Mouse (Mus musculus): ENCODE data around the gene Otud4. TPM values are rescaled to one million over a fixed set of nuclear protein-coding genes. Genes with fewer than 3 reads are reported as not detected.
"Not testable (repeated sequence)": the region's sequence is repeated elsewhere in the genome, so short reads cannot be mapped to it uniquely, and the experiment has no call there.

Gene Otud4
- total RNA-seq (2015; ENCODE audit: low replicate concordance) (14.8 and 15.6 TPM in 2 replicates), total RNA-seq (2017; ENCODE audit: low replicate concordance) (21.6 and 23.8 TPM in 2 replicates)

DNA sequence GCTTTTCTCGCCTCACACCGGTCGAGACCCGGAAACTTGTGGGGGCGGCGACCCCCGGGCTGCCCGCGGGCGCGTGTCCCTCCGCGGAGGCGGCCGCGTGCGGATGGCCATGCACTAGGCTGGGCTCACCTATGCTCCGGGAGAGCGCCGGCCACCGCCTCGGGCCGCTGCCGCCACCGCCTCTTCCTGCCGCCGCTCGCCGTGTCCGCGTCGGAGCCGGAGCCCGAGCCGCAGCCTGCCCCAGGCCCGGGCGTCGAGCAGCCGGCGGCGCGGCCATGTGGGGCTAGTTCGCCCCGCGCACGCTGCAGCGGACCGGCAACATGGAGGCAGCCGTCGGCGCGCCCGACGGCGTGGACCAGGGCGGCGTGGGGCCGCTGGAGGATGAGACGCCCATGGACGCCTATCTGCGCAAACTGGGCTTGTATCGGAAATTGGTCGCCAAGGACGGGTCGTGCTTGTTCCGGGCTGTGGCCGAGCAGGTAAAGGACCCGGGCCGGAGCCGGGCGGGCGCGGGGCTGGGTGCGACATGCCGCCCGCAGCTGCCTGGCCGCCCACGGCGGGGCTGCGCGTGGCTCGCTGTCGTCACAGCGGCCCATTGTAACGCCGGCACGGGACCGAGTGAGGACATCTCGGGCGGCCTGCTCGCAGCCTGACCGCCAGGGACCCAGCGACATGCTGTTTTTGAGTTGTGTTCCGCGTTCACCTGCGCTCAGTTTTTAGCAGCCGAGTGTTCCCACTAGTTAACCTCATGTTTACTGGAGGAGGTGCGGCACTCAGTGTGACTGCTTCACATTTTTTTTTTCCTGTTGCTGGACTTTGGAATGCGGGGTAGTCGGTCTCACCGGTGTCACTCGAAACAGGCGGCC, at the start of gene Otud4:
TSS of gene Otud4 (plus strand) at position 33 of the 866 bp plus-strand sequence.
- ATAC-seq (replicated peaks; ENCODE audit: low FRiP score, poor library complexity, severe bottlenecking), result peak; percentile 50

DNA sequence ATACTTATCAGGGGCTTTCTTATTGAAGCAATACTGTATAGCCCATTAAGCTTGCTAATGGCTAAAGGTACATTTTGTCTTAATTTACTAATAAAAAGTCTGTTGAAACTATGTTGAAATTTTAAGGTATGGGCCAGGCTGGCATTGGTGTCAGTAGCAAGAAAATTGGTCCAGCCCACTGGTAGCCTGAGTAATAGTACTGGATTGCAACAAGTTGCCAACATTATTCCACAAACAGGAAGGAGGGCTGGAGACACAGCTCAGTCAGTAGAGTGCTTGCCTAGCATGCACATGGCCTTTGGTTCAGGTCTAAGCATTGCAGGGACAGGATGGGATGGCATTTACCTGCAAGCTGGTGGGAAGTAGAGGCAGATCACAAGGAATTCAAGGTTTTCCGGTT, 38.5 kb upstream of the Otud4 start:
- ATAC-seq (replicated peaks; ENCODE audit: low FRiP score, poor library complexity, severe bottlenecking), result no peak

DNA sequence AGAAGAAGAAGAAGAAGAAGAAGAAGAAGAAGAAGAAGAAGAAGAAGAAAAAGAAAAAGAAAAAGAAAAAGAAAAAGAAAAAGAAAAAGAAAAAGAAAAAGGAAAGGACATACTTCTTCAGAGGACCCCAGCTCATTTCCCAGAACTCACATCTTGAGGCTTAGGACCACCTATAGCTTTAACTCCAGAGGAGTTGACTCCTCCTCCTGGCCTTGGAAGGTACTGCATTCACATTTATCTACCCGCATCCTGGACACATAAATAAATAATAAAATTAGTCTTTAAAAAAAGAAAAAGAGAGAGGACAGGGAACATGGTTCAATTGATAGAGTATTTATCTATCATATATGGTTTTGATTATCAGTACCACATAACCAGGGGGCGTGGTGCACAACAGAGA, 36.2 kb upstream of the Otud4 start:
- not testable (repeated sequence) for ATAC-seq (replicated peaks; ENCODE audit: low FRiP score, poor library complexity, severe bottlenecking)

DNA sequence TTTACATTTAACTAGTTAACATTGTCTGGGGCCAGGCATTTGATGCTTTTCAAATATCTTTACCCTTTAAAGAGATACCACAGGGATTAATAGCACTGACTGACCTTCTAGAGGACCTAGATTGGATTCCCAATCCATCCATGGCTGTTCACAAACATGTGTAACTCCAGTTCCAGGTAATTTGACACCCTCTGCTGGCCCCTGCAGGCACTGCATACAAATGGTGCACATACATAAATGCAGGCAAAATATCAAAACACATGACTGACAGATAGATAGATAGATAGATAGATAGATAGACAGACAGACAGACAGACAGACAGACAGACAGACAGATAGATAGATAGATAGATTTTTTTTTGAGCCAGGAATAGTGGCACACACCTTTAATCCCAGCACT, 33.2 kb upstream of the Otud4 start:
- no peak for ATAC-seq (replicated peaks; ENCODE audit: low FRiP score, poor library complexity, severe bottlenecking)

DNA sequence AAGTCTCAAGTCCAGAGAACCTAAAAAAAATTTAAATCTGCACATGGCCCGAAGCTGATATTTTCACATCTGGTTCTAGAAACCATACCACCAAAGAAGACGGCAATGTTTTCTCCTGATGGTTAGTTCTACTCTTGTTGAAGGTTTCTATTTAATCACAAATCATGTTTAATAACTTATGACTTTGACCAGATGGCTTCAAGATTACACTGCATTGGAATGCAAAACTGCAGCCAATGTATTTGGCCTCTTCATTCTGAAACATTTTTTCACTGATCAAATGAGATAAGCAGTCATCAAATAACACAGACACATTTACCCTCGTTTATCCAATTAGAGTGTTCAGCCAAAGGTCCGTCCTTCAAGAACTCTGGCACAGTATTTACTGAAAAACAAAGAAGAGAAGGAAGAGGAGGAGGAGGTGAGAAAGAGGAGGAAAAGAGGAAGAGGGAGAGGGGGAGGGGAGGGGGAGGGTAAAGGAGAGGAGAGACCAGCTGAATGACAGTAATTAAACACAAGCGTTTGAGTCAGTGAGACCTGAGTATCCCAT, 32.6 kb upstream of the Otud4 start:
- ATAC-seq (replicated peaks; ENCODE audit: low FRiP score, poor library complexity, severe bottlenecking), result no peak

DNA sequence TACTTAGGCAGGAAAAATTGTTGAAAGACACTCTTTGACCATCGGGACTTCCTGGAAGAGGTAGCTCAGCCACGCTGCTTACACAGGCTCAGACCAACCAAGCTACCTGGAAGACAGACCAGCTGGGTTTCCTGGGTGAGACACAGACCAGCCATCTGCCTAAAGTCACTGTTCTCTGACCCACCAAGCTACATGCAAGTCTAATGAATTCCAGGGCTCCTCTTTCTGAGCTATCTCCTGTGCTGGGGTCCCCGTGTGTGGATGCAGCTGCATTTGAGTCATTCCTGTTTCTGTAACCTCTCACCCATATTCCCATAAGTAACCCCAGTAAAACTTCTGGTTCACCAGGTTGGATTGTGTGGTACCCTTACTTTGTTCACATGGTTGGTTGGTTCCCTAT, 30.7 kb upstream of the Otud4 start:
- ATAC-seq (replicated peaks; ENCODE audit: low FRiP score, poor library complexity, severe bottlenecking), result no peak

DNA sequence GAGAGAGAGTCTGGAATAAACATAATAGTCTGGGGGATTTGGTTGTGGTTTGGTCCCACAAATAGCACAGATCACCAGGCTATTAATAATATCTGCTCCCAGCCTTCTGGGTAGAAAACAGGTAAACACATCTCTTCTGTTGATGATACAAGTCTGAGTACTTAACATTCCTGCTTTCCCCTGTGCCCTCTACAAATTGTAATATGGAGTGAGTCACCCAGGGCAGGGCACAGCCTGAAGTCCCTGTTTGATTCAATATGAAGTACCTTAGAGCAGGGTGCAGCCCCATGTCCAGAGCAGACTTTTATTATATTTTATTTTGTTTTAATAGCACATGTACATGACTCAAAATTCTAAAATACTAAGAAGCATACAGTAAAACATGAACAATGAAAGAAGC, 29.1 kb upstream of the Otud4 start:
- ATAC-seq (replicated peaks; ENCODE audit: low FRiP score, poor library complexity, severe bottlenecking), result no peak

DNA sequence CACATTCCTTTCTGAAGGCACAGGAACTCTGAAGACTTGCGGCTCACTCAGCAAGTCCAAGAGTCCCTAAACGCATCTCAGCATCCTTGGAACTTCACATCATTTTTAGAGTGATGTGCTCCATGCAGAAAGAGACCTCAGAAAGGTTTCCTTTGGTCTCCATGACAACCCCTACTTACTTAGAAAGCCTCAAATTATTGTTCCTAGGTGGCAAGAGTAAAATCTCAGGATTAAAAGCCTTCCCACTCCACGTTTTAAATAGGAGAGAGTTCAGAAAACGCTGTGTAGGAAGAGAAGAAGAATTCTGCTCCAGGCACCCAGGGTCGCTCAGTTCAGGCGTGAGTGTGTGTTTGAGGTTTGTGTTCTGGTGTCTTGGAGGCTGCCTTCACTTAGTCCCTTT, 27.1 kb upstream of the Otud4 start:
- no peak for ATAC-seq (replicated peaks; ENCODE audit: low FRiP score, poor library complexity, severe bottlenecking)

DNA sequence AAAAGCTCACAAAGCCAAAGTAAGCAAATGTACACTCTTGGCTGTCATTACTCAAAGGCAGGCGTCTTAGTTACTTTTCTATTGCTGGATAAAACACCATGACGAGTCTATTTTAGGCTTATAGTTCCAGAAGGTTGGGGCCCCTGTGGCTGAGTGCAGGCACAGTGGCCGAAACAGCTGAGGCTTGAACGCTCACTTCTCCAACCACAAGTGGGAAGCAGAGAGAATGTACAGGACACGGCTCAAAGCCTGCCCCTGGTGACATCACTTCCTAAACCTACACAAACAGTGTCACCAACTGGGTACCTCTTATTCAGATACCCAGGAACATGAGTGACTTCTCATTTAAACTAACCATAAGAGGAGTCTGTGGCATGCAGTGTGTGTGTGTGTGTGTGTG, 26.5 kb upstream of the Otud4 start:
- ATAC-seq (replicated peaks; ENCODE audit: low FRiP score, poor library complexity, severe bottlenecking), result no peak

DNA sequence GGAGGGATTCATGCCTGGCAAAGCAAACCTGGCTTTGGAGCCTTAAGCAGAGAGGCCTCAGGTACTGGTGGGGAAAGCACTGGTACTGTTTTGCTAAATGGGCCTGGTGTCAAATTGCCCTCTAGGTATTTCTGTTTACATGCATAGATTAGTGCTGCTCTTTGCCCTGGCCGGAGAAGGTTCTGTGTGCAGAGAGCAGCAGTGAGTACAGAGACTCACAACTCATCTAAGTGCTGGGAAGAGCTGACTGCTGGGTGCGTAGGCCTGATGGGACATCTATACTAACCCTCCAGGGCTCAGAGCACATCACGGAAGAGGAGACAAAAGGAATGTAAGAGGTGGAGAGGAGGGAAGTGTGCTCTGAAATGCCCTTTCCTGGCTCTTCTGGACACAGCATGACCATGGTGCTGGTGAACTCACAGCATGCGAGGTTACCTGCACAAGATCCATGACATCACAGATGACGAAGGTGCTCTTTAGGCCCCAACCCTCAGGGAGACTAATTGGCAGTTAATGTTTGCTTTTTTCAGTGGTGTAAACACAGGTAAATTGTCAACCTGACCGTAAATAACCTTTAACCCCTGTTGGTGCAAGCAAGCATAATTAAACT, 23.6 kb upstream of the Otud4 start:
- ATAC-seq (replicated peaks; ENCODE audit: low FRiP score, poor library complexity, severe bottlenecking), result no peak

DNA sequence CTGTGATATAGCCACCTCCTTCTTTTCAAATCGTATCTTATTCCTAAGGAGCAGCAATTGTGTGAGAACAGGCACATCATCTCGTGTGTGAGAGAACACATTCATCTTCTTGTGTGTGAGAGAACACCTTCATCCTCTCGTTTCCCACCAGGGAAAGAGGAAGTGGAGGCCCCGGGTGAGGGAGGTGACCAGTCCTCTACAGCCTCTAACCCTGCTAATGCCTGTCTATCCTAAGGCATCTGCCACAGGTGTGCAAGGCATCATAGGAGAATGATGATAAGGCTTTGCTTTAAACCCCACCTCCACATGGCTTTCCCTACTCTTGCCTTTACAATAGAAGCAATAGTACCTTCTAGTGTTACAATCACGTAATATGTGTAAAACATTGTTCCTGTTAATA, 20.5 kb upstream of the Otud4 start:
- no peak for ATAC-seq (replicated peaks; ENCODE audit: low FRiP score, poor library complexity, severe bottlenecking)

DNA sequence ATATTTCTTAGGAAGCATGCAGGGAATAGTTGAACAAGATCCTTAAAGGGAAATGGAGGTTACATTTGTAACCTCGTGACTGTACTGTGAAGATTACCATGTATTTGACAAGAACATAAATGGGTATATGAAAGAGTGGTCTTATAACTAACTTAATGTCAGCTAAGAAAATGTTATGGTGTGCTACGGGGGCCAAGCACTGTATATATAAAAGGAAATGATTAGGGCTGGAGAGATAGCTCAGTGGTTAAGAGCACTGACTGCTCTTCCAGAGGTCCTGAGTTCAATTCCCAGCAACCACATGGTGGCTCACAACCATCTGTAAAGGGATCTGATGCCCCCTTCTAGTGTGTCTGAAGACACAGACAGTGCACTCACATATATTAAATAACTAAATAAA, 20.1 kb upstream of the Otud4 start:
- no peak for ATAC-seq (replicated peaks; ENCODE audit: low FRiP score, poor library complexity, severe bottlenecking)

DNA sequence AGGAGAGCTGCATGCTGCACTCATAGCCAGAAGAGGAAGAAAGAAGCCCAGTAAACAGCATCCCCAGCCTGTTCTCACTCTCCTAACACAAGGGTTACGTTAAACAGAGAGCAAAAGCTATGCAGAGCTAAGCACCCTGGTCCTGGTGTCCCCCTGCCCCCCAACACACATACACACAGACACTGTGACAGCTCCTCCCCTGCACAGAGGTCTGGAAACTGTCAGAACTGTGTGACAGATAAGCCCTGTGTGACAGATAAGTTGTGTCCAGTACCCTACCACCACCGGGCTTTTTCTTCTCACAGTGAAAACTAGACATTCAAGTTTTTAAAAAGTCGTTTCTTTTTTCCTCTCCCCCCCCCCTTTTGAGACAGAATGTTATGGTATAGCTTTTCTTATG, 19.4 kb upstream of the Otud4 start:
- 0 out of 2 replicates have a peak, but pooled peaks have one; percentile 48 for ATAC-seq (replicated peaks; ENCODE audit: low FRiP score, poor library complexity, severe bottlenecking)

DNA sequence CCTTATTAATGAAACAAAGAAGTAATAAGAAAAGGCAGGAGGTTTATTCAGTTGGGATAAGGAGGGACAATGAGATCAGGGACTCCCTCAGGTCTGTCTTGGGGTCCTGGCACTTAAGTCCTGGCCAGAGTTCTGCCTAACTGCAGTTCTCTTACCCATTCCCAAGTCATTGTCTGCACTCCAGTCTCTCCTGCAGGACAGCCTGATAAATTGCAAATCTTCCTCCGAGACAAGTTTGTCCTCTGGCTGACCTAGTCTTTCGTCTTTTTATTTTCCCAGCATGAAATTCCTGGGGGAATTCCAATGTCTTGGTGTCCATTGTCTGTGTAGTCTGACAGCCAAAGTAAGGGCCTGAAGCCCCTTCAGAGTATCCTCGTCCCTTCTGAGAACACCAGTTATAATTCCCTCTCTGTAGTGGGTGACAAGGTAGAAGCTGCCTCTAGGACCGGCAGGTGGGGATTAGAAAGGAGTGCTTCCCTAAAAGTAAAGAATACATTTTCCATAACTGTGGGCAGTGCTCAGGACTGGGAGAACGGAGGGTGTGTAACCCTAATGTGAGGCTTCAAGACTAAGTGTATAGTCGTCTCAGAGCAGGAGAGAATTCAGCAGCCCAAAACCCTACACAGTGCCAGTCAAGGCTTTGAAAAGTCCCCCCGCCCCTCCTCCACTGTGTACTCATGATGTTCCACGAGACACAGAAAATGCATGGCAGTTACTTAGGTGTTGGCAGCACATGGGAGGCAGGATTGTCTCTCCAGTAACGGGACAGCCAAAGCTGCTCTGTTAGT, 18.7 kb upstream of the Otud4 start:
- no peak for ATAC-seq (replicated peaks; ENCODE audit: low FRiP score, poor library complexity, severe bottlenecking)

DNA sequence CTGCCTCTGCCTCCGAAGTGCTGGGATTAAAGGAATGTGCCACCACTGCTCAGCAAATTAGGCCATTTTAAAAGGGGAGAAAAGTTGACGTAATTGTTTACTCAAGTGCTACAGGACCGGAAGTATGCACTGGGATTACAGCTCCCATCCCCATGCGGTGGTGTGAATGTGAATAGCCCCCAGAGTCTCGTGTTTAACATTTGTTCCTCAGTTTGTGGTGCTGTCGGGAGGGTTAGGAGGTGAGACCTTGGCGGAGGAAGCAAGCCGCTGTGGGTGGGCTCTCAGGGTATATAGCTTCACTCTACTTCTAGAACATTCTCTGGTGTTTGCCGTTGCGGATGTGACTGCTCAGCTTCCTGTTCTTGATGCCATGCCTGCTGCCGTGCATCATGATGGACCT, 17.1 kb upstream of the Otud4 start:
- no peak for ATAC-seq (replicated peaks; ENCODE audit: low FRiP score, poor library complexity, severe bottlenecking)

DNA sequence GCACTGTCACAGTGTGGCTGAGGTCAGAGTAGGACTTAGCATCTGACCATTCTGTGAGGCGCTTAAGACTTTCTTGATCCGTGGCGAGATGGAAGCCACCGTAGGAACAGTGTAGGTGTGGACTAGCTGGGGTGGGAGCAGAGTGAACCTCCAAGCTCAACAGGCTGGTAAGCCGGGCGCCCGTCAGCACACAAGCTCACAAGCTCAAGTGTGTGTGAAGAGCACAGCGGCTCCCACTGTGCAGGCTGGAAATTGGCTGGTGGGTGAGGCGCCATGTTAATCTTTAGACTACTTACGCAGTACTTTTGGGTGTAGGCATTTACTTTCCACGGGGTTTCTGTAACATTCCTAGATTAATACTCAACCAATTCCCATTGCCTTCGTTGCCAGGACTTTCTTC, 16.1 kb upstream of the Otud4 start:
- ATAC-seq (replicated peaks; ENCODE audit: low FRiP score, poor library complexity, severe bottlenecking), result no peak

DNA sequence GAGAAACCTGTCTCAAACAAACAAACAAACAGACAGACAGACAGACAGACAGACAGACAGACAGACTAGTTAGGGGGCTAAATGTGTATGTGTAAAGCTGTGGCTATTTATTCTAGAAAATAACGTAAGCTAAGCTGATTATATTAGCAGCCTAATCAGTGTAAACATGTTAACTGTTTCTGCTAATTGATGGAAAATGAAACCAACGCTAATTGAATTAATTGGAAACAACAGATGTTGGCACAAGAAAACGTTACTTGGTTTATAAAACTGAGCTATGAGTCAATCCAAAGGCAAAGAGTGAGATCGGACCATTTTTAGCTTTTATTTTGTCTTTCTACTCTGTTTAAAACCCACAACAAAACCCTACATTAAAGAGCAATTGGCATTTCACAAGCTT, 15.0 kb upstream of the Otud4 start:
- no peak for ATAC-seq (replicated peaks; ENCODE audit: low FRiP score, poor library complexity, severe bottlenecking)

DNA sequence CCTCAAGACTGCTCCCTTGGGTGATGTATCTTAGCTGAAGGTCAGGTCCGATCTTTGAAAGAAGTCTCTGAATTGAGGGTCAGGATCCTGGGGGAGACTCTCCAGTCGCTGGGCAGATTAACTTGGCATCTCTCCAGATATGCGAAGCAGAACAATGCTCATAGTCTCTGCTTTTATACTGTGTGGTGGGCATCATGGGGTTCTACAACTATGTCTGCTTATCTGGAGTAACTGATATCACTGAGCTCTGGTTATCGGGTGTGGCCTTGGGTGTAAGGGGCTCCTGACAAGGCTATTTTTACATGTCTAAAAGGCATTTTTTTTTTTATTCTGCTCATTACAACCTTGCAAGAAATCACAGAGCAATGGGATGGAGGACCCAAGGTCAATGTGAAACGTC, 13.2 kb upstream of the Otud4 start:
- ATAC-seq (replicated peaks; ENCODE audit: low FRiP score, poor library complexity, severe bottlenecking), result no peak

DNA sequence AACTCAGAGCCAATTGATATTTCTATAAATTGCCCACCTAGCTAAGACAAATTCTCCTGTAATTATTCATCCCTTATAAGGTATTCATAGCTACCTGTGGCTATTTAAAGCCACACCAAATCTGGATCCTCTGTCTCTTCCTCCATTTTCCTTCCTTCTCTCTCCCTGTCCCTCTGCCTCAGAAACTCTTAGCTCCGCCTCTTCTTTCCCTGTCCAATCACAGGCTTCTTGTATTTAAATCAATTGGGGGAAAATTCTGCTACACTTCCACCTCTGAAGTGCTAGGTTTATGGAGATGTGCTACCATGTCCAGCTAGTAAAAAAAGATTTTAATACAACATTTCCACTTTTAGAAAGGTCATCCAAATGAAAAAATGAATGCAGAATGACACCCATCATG, 3.9 kb upstream of the Otud4 start:
- no peak for ATAC-seq (replicated peaks; ENCODE audit: low FRiP score, poor library complexity, severe bottlenecking)

DNA sequence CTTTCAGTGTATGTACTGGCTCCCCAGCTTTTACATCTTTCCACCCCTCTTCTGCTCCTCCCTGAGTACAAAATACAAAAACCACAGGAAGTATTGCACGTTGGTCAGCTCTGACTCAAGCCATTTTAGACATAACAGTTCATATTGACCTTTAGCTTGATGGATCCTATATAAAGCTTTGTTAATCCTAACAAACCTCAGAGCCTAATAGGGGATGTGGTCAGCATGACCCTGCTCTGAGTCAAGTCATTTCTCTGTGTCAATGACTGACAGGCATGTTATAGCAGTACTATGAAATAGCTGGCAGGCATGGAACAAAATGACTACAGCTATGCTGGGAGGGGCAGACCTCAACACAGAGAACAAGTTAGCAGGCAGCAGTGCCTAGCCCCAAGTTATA, 3.3 kb upstream of the Otud4 start:
- no peak for ATAC-seq (replicated peaks; ENCODE audit: low FRiP score, poor library complexity, severe bottlenecking)

All from erythroblast, adult 5-6 weeks (primary cell).